Mouse (Mus musculus) urinary bladder, postnatal 4 days (tissue): ENCODE results near the gene Jpt2.

Source experiments
- DNase-seq, 2 experiments: peaks; one replicate each; pipeline ENCODE4 v3.0.0; 2021 to 2022; ENCODE audit warnings: low spot score in 2 of 2

The Jpt2 gene

GRCm38 (mm10) chr17:24907591-24907990 is 52.9 kb downstream of the Jpt2 start:
- no peak for DNase-seq

GRCm38 (mm10) chr17:24903767-24904166 is 56.7 kb downstream of the Jpt2 start:
- DNase-seq, result no peak

GRCm38 (mm10) chr17:24902671-24903474 is 57.6 kb downstream of the Jpt2 start:
- no peak for DNase-seq

- DNase-seq, result no peak
These were observed 58.4 kb downstream of the Jpt2 start for GRCm38 (mm10) chr17:24902124-24902523.

- no peak for DNase-seq
These were observed 60.5 kb downstream of the Jpt2 start for GRCm38 (mm10) chr17:24900014-24900413.

GRCm38 (mm10) chr17:24899153-24899552 is 61.3 kb downstream of the Jpt2 start:
- DNase-seq, result no peak

GRCm38 (mm10) chr17:24898041-24898854 is 62.2 kb downstream of the Jpt2 start:
- no peak for DNase-seq

GRCm38 (mm10) chr17:24897600-24897999 is 62.9 kb downstream of the Jpt2 start:
- DNase-seq, result no peak

- DNase-seq, result no peak
These were observed 63.6 kb downstream of the Jpt2 start for GRCm38 (mm10) chr17:24896993-24897269.

GRCm38 (mm10) chr17:24896241-24896992 is 64.1 kb downstream of the Jpt2 start, which contains the start of gene Nme3:
Gene Nme3, plus strand, starts transcription at chr17:24896500.
- peak; percentile 63 to 76 for DNase-seq

GRCm38 (mm10) chr17:24895571-24896240 is 64.8 kb downstream of the Jpt2 start:
- DNase-seq, result no peak

- peak; percentile 74 to 79 for DNase-seq
These were observed 65.4 kb downstream of the Jpt2 start, which contains the start of the genes Eme2 and Mrps34 for GRCm38 (mm10) chr17:24894995-24895547. Gene Eme2, minus strand, starts transcription at chr17:24895087. Gene Mrps34, plus strand, starts transcription at chr17:24895116.

- no peak for DNase-seq
These were observed 66.2 kb downstream of the Jpt2 start for GRCm38 (mm10) chr17:24894061-24894994.

- DNase-seq, result no peak
These were observed 67.2 kb downstream of the Jpt2 start for GRCm38 (mm10) chr17:24893276-24893675.

- no peak for DNase-seq
These were observed 67.7 kb downstream of the Jpt2 start for GRCm38 (mm10) chr17:24892785-24893184.

- no peak for DNase-seq
These were observed 69.2 kb downstream of the Jpt2 start for GRCm38 (mm10) chr17:24891321-24891720.

- no peak for DNase-seq
These were observed 70.1 kb downstream of the Jpt2 start for GRCm38 (mm10) chr17:24890151-24891092.

- DNase-seq, result no peak
These were observed 71.6 kb downstream of the Jpt2 start for GRCm38 (mm10) chr17:24888862-24889261.
